Mouse (Mus musculus): ENCODE measurements around the gene Scyl3. TPM values are rescaled to one million over a fixed set of nuclear protein-coding genes. Genes with fewer than 3 reads are reported as not detected.
A peak's percentile ranks its signal among the peaks of the same experiment; 100 is the strongest.

Gene Scyl3
- polyA plus RNA-seq, 1 experiment from 2014 or later: 15.6 TPM

GRCm38 (mm10) chr1:163976515-163976914 is 47.6 kb downstream of the Scyl3 start:
- Histone ChIP-seq H3K4me1 (ENCODE audit: control insufficient read depth, insufficient read depth, low read length) (no peaks in the 10 kb centered on the region), H3K4me2 (ENCODE audit: low read depth, low read length) (no peak overlapping the region), H3K27ac (replicated peaks; ENCODE audit: low read depth, low read length) (no peak overlapping the region), H3K9ac (ENCODE audit: low read depth, low read length) (no peak overlapping the region), H3K9me3 (ENCODE audit: control insufficient read depth, low read length) (no peaks in the 10 kb centered on the region), H3K4me3 (ENCODE audit: low read depth, low read length) (no peak overlapping the region), H3K36me3 (ENCODE audit: control insufficient read depth, insufficient read depth, low read length) (peaks cover 30% of the 10 kb centered on the region), H3K27me3 (replicated peaks; ENCODE audit: control insufficient read depth, insufficient read depth, low read length) (no peaks in the 10 kb centered on the region)
- no peak for DNase-seq (ENCODE audit: low spot score)
- 96% methylated on average over 1 of the region's 1 CpGs for WGBS
- no peak for ATAC-seq (ENCODE audit: low read depth)

DNA sequence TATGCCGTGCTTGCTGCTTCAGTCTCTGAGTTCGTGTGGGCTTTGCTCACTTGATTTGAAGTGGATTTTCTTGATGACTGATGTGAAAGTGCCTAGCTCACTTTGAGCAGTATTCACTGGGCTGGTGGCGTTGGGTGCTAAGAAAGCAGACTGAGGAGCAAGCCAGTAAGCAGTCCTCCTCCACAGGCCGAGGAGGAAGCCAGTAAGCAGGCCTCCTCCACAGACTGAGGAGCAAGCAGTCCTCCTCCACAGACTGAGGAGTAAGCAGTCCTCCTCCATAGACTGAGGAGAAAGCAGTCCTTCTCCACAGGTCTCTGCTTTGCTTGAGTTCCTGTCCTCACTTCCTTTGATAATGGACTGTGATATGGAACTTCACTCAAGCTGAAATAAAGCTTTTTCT is 63.5 kb downstream of the Scyl3 start:
- no peak overlapping the region for H3K9ac ChIP-seq (ENCODE audit: low read depth, low read length)
- no peak overlapping the region for H3K4me2 ChIP-seq (ENCODE audit: low read depth, low read length)
- no peak overlapping the region for H3K4me3 ChIP-seq (ENCODE audit: low read depth, low read length)
- no peak overlapping the region for H3K27ac ChIP-seq (replicated peaks; ENCODE audit: low read depth, low read length)
- peaks cover 8% of the 10 kb centered on the region; the same call in 1 of the 2 replicates for H3K4me1 ChIP-seq (ENCODE audit: control insufficient read depth, insufficient read depth, low read length)
- no peaks in the 10 kb centered on the region for H3K27me3 ChIP-seq (replicated peaks; ENCODE audit: control insufficient read depth, insufficient read depth, low read length)
- peaks cover 5% of the 10 kb centered on the region; the same call in 1 of the 2 replicates for H3K36me3 ChIP-seq (ENCODE audit: control insufficient read depth, insufficient read depth, low read length)
- no peak for DNase-seq (ENCODE audit: low spot score)
- H3K9me3 ChIP-seq (ENCODE audit: control insufficient read depth, low read length): no peaks in the 10 kb centered on the region
- ATAC-seq (ENCODE audit: low read depth): no peak
- WGBS: 84% methylated on average over 4 of the region's 4 CpGs

DNA sequence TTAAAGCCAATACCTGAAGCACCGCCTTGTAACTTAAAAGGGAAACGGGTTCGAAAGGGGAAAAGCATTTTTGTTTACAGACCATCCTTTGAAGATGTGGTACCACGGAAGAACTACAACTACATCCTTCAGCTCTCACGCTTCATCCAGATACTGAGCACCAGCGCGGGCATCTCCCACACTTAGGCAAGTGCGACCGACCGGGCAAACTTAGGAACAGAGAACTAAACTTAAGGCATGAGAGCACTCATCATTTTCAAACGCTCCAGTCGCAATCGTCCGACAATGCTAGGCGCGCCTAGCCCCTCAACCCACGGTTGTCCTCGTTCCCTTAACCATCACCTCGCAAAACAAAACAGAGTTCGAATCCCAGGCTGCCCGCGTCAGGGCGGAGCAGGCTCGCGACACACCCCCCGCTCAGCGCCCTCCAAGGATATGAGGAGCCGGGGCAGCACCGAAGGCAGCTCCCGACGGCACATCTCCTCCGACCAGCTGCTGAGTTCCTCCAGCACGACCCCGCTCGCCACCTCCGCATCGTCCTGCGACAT is 65.3 kb downstream of the Scyl3 start:
- Histone ChIP-seq H3K4me1 (ENCODE audit: control insufficient read depth, insufficient read depth, low read length) (peaks cover 8% of the 10 kb centered on the region; the same call in 1 of the 2 replicates), H3K9me3 (ENCODE audit: control insufficient read depth, low read length) (no peaks in the 10 kb centered on the region), H3K27me3 (replicated peaks; ENCODE audit: control insufficient read depth, insufficient read depth, low read length) (no peaks in the 10 kb centered on the region), H3K4me2 (ENCODE audit: low read depth, low read length) (peak overlapping the region; percentile 85), H3K4me3 (ENCODE audit: low read depth, low read length) (peak overlapping the region; percentile 68), H3K9ac (ENCODE audit: low read depth, low read length) (peak overlapping the region; percentile 84), H3K36me3 (ENCODE audit: control insufficient read depth, insufficient read depth, low read length) (no peaks in the 10 kb centered on the region), H3K27ac (replicated peaks; ENCODE audit: low read depth, low read length) (peak overlapping the region; percentile 85; the same call in 1 of the 2 replicates)
- ATAC-seq (ENCODE audit: low read depth) (peak; percentile 62), DNase-seq (ENCODE audit: low spot score) (no peak)
- 1% methylated on average over 32 of the region's 38 CpGs for WGBS

GRCm38 (mm10) chr1:163994721-163995608 is 66.1 kb downstream of the Scyl3 start, which contains the start of the genes BC055324 and Mettl18:
BC055324 (minus strand) TSS chr1:163994796.
Mettl18 (plus strand) TSS chr1:163994889.
- peaks cover 8% of the 10 kb centered on the region; the same call in 1 of the 2 replicates for H3K4me1 ChIP-seq (ENCODE audit: control insufficient read depth, insufficient read depth, low read length)
- WGBS: 5% methylated on average over 35 of the region's 43 CpGs
- H3K4me3 ChIP-seq (ENCODE audit: low read depth, low read length): peak within 1 kb of the TSS; percentile 68
- H3K36me3 ChIP-seq (ENCODE audit: control insufficient read depth, insufficient read depth, low read length): no peaks in the 10 kb centered on the region
- H3K4me2 ChIP-seq (ENCODE audit: low read depth, low read length): peak within 1 kb of the TSS; percentile 85
- peak within 1 kb of the TSS; percentile 84 for H3K9ac ChIP-seq (ENCODE audit: low read depth, low read length)
- DNase-seq (ENCODE audit: low spot score): peak; percentile 95
- no peaks in the 10 kb centered on the region for H3K9me3 ChIP-seq (ENCODE audit: control insufficient read depth, low read length)
- H3K27me3 ChIP-seq (replicated peaks; ENCODE audit: control insufficient read depth, insufficient read depth, low read length): no peaks in the 10 kb centered on the region
- peak; percentile 99 for ATAC-seq (ENCODE audit: low read depth)
- peak within 1 kb of the TSS; percentile 85 for H3K27ac ChIP-seq (replicated peaks; ENCODE audit: low read depth, low read length)

DNA sequence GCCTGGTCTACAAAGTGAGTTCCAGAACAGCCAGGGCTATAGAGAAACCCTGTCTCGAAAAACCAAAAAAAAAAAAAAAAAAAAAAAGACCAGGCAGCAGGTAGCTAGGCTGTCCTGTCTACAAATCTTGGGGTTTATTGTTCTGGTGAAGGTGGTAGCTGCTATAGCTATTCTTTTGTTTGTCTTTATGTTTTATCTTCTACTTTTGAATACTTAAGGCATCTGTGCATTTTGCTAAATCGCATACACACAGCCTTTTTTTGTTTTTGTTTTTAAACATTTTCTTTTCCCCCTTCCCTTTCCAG is 66.7 kb downstream of the Scyl3 start:
- Histone ChIP-seq H3K9me3 (ENCODE audit: control insufficient read depth, low read length) (no peaks in the 10 kb centered on the region), H3K9ac (ENCODE audit: low read depth, low read length) (peak overlapping the region; percentile 84; the same call in 1 of the 2 replicates), H3K36me3 (ENCODE audit: control insufficient read depth, insufficient read depth, low read length) (no peaks in the 10 kb centered on the region), H3K27ac (replicated peaks; ENCODE audit: low read depth, low read length) (no peak overlapping the region), H3K4me1 (ENCODE audit: control insufficient read depth, insufficient read depth, low read length) (peaks cover 8% of the 10 kb centered on the region; the same call in 1 of the 2 replicates), H3K4me2 (ENCODE audit: low read depth, low read length) (peak overlapping the region; percentile 85), H3K4me3 (ENCODE audit: low read depth, low read length) (peak overlapping the region; percentile 68), H3K27me3 (replicated peaks; ENCODE audit: control insufficient read depth, insufficient read depth, low read length) (no peaks in the 10 kb centered on the region)
- WGBS: 75% methylated on average over 2 of the region's 2 CpGs
- ATAC-seq (ENCODE audit: low read depth) (no peak), DNase-seq (ENCODE audit: low spot score) (no peak)

DNA sequence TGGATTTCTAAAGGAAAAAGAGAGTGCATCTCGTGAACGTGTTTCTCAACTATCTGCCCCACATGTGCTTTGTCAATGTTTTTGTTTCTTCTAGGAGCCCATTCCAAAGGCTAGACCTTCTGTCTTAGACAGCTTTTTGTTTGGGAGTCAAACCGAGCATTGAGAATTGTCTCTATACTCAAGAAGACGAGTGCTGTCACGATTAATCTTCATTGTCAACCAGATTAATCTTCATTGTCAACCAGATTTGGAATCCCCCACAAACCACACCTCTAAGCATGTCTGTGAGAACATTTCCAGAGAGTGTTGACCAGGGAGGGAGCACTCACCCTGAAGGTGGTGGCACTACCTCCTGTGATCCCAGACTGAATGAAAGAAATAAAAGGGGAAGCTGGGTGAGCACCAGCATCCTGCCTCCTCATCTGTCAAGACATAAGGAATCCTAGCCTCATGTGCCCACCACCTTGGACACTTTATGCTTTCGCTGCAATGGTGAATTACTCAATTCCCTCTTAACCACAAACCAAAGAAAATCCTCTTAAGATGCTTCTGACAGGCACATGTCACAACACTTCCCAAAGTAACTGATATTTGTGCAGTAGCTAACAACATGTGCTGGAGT is 73.0 kb downstream of the Scyl3 start:
- Histone ChIP-seq H3K9me3 (ENCODE audit: control insufficient read depth, low read length) (no peaks in the 10 kb centered on the region), H3K4me3 (ENCODE audit: low read depth, low read length) (no peak overlapping the region), H3K27ac (replicated peaks; ENCODE audit: low read depth, low read length) (no peak overlapping the region), H3K4me2 (ENCODE audit: low read depth, low read length) (no peak overlapping the region), H3K9ac (ENCODE audit: low read depth, low read length) (no peak overlapping the region), H3K36me3 (ENCODE audit: control insufficient read depth, insufficient read depth, low read length) (no peaks in the 10 kb centered on the region), H3K4me1 (ENCODE audit: control insufficient read depth, insufficient read depth, low read length) (no peaks in the 10 kb centered on the region), H3K27me3 (replicated peaks; ENCODE audit: control insufficient read depth, insufficient read depth, low read length) (no peaks in the 10 kb centered on the region)
- ATAC-seq (ENCODE audit: low read depth): no peak
- no peak for DNase-seq (ENCODE audit: low spot score)
- whole genome bisulfite sequencing: 65% methylated on average over 6 of the region's 6 CpGs

DNA sequence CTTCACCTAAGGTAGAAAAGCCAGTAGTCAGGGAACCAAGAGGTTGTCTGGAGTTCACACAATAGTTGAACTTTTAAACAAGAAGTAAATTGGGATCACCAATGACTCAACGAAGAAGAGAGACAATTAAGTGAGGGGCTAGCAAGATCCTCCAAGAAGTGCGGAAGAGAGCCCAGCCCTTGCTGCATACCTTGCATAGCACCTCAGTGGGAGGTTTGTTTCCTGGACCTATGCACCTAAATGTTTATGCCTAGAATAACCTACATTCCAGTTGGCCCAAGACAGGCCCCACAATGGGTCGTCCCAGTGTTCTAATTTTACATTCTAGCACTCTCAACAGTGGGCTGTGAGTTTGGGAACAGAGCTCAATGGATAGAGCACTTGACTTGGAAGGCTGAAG is 75.4 kb downstream of the Scyl3 start:
- Histone ChIP-seq H3K9me3 (ENCODE audit: control insufficient read depth, low read length) (no peaks in the 10 kb centered on the region), H3K9ac (ENCODE audit: low read depth, low read length) (no peak overlapping the region), H3K27me3 (replicated peaks; ENCODE audit: control insufficient read depth, insufficient read depth, low read length) (no peaks in the 10 kb centered on the region), H3K4me1 (ENCODE audit: control insufficient read depth, insufficient read depth, low read length) (no peaks in the 10 kb centered on the region), H3K27ac (replicated peaks; ENCODE audit: low read depth, low read length) (no peak overlapping the region), H3K4me3 (ENCODE audit: low read depth, low read length) (no peak overlapping the region), H3K4me2 (ENCODE audit: low read depth, low read length) (no peak overlapping the region), H3K36me3 (ENCODE audit: control insufficient read depth, insufficient read depth, low read length) (no peaks in the 10 kb centered on the region)
- DNase-seq (ENCODE audit: low spot score): no peak
- WGBS: 74% methylated on average over 3 of the region's 3 CpGs
- no peak for ATAC-seq (ENCODE audit: low read depth)

Measured in embryonic facial prominence, embryonic 14.5 days (tissue).